Mouse (Mus musculus): ENCODE results near the gene Umodl1. TPM values are rescaled to one million over a fixed set of nuclear protein-coding genes. Genes with fewer than 3 reads are reported as not detected.

Umodl1 gene
- total and polyA plus RNA-seq, 3 experiments: 0.16 TPM; not detected in 2

DNA sequence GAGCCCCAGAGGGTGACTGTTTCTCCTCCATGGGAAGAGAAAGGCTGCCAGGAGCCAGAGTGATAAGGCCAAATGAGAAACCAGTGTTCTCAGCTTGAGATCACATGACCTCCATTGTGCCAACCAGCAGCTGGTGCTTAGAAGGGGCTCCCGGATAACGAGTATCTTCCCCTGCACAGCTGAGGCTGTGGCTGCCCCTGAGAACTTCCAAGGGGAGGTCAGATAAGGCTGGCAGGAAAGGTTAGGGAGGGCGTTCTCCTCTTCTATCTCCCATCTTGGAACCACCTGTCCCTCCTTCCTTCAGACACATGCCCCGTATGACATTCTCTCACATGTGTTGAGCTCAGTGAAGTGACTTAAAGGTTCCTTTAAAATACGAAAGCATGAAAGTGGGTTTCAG lies 79.7 kb downstream of the Umodl1 start:
- DNase-seq (ENCODE audit: low spot score): no peak
- H3K27me3 ChIP-seq (ENCODE audit: insufficient read depth, low read length): no peaks in the 10 kb centered on the region
- peaks cover 75% of the 10 kb centered on the region for H3K9me3 ChIP-seq (replicated peaks)
- no peak for TF ChIP-seq GATA2 (IDR thresholded peaks at IDR 0.05; ENCODE audit: borderline replicate concordance, low read depth, low read length)
- no peak for TF ChIP-seq POLR2AphosphoS5 (IDR thresholded peaks at IDR 0.05; ENCODE audit: insufficient replicate concordance, low read depth, low read length)
- no peak for TF ChIP-seq TAL1 (conservative IDR thresholded peaks at IDR 0.05; ENCODE audit: low read depth, low read length)
- no peak for TF ChIP-seq GATA1 (IDR thresholded peaks at IDR 0.05; ENCODE audit: borderline replicate concordance, low read length)
- no peak for TF ChIP-seq CTCF (IDR thresholded peaks at IDR 0.05; ENCODE audit: low read depth, low read length)
- no peak for ATAC-seq (ENCODE audit: extremely low read depth, insufficient number of reproducible peaks, low FRiP score, poor library complexity, severe bottlenecking)
- H3K4me1 ChIP-seq (ENCODE audit: insufficient read depth, low read depth, low read length): no peaks in the 10 kb centered on the region
- H3K36me3 ChIP-seq (replicated peaks): no peaks in the 10 kb centered on the region
- H3K4me3 ChIP-seq (ENCODE audit: low read depth, low read length): no peak overlapping the region

DNA sequence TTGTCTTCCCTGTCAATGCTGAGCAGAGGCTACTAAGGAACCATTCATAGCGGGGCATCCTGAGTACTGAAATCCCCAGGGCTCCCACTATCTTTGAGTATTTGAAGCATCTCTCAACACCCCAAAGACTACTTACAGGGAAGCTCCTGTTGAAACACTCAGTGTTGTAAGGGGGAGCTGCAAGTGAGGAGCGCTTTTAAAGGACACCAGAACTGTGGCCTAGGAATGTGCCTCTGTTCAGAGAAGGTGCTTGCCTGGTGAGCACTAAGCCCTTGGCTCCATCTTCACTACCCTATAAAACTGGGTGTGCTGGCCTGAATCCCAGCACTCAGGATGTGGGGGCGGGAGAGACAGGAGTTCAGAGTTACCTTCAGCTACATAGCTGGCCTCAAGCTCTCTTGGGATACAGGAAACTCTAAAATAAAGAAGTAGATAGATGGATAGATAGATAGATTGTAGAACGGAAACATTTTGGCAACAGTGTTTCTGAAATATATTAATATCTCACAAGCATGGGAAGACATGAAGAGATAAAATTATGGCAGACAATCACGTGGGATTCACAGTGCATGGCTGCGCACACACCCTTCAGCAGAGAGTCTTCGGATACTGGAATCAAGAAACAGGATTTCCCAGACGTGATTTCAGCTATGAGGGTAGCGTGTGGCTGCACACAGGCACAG lies 80.4 kb downstream of the Umodl1 start:
- Histone ChIP-seq H3K36me3 (replicated peaks) (no peaks in the 10 kb centered on the region), H3K9me3 (replicated peaks) (peaks cover 75% of the 10 kb centered on the region), H3K4me3 (ENCODE audit: low read depth, low read length) (no peak overlapping the region), H3K4me1 (ENCODE audit: insufficient read depth, low read depth, low read length) (no peaks in the 10 kb centered on the region), H3K27me3 (ENCODE audit: insufficient read depth, low read length) (no peaks in the 10 kb centered on the region)
- no peak for ATAC-seq (ENCODE audit: extremely low read depth, insufficient number of reproducible peaks, low FRiP score, poor library complexity, severe bottlenecking)
- DNase-seq (ENCODE audit: low spot score): no peak
- TF ChIP-seq GATA1 (IDR thresholded peaks at IDR 0.05; ENCODE audit: borderline replicate concordance, low read length) (no peak), GATA2 (IDR thresholded peaks at IDR 0.05; ENCODE audit: borderline replicate concordance, low read depth, low read length) (no peak)

DNA sequence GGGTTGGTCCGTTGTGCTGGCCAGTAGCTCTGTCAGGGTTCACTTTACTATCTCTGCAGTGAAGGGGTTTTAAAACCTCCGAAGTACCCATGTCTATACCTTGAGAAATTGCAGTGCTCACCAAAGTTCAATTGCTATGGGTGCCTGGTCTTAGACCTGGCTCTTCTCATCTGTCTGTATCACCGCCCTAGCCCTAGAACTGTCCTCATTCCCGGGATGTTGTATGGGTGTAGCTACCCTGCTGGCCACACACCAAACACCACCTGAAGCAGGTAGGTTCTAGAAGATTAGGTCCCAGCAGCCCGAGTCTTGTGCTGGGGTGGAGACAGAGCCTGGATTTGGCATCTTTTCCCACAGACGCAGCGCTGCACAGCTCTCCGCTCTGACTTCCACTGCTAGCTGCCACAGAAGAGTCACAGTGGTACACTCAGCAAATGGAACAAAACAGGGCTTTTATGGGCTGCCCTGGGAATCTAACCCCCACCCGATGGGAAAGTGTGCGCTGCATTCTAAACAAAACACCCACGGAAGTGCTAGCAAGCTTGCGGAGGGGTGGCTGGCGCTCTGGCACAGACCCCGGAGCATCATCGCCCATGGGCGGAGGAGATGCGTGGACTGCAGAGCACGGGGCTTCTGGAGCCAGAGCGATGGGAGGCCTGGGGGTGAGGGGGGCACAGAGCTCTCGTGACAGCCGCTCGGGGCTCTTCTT lies 81.9 kb downstream of the Umodl1 start:
- Histone ChIP-seq H3K9me3 (replicated peaks) (peaks cover 70% of the 10 kb centered on the region), H3K4me1 (ENCODE audit: insufficient read depth, low read depth, low read length) (no peaks in the 10 kb centered on the region), H3K4me3 (ENCODE audit: low read depth, low read length) (no peak overlapping the region), H3K36me3 (replicated peaks) (no peaks in the 10 kb centered on the region), H3K27me3 (ENCODE audit: insufficient read depth, low read length) (no peaks in the 10 kb centered on the region)
- ATAC-seq (ENCODE audit: extremely low read depth, insufficient number of reproducible peaks, low FRiP score, poor library complexity, severe bottlenecking) (no peak), DNase-seq (ENCODE audit: low spot score) (no peak)
- TF ChIP-seq GATA1 (IDR thresholded peaks at IDR 0.05; ENCODE audit: borderline replicate concordance, low read length) (no peak), POLR2AphosphoS5 (IDR thresholded peaks at IDR 0.05; ENCODE audit: insufficient replicate concordance, low read depth, low read length) (no peak), GATA2 (IDR thresholded peaks at IDR 0.05; ENCODE audit: borderline replicate concordance, low read depth, low read length) (no peak), CTCF (IDR thresholded peaks at IDR 0.05; ENCODE audit: low read depth, low read length) (no peak), TAL1 (conservative IDR thresholded peaks at IDR 0.05; ENCODE audit: low read depth, low read length) (no peak)

DNA sequence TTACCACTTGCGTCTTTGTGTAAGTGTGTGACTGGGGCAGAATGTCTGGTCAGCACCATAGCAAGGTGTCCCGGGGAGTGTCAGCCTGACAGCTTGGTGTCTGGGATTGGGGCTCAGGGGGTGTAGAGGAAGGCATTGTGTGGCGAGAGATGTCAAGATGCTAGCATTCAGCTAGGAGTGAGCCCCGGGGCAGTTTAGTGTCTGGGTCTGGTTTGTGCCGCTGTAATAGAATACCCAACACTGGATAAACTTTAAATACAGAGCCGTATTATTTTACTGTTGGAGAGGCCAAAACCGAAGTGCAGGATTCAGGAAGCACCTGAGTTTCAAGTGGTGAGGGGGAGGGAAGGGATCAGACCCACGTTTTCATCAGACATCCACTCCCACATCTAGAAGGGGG lies 82.9 kb downstream of the Umodl1 start:
- no peaks in the 10 kb centered on the region for H3K36me3 ChIP-seq (replicated peaks)
- no peak for DNase-seq (ENCODE audit: low spot score)
- no peak overlapping the region for H3K4me3 ChIP-seq (ENCODE audit: low read depth, low read length)
- ATAC-seq (ENCODE audit: extremely low read depth, insufficient number of reproducible peaks, low FRiP score, poor library complexity, severe bottlenecking): no peak
- TF ChIP-seq TAL1 (conservative IDR thresholded peaks at IDR 0.05; ENCODE audit: low read depth, low read length): no peak
- H3K9me3 ChIP-seq (replicated peaks): peaks cover 67% of the 10 kb centered on the region
- H3K27me3 ChIP-seq (ENCODE audit: insufficient read depth, low read length): no peaks in the 10 kb centered on the region
- no peaks in the 10 kb centered on the region for H3K4me1 ChIP-seq (ENCODE audit: insufficient read depth, low read depth, low read length)

DNA sequence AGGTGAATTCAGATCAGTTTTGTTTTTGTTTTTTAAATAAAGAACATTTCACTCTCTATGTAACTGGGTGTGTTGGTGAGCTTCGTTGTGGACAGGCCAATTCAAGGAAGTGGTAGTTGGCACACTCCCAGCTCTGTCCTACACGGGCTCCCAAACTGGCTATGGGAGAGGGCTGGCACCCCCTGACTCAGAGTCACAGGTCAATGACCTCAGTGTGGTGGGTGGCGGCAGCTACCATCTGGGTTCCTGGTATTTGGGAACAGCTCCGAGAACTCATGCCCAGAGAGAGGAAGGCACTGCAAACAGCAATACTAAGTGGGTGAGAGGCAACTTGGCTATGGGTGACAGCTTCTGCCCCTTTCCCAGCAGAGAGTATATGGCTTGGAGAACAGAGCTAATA lies 83.9 kb downstream of the Umodl1 start:
- H3K4me3 ChIP-seq (ENCODE audit: low read depth, low read length): no peak overlapping the region
- H3K4me1 ChIP-seq (ENCODE audit: insufficient read depth, low read depth, low read length): no peaks in the 10 kb centered on the region
- no peaks in the 10 kb centered on the region for H3K36me3 ChIP-seq (replicated peaks)
- no peaks in the 10 kb centered on the region for H3K27me3 ChIP-seq (ENCODE audit: insufficient read depth, low read length)
- peaks cover 68% of the 10 kb centered on the region for H3K9me3 ChIP-seq (replicated peaks)
- no peak for ATAC-seq (ENCODE audit: extremely low read depth, insufficient number of reproducible peaks, low FRiP score, poor library complexity, severe bottlenecking)
- TF ChIP-seq GATA1 (IDR thresholded peaks at IDR 0.05; ENCODE audit: borderline replicate concordance, low read length): no peak
- no peak for TF ChIP-seq CTCF (IDR thresholded peaks at IDR 0.05; ENCODE audit: low read depth, low read length)
- TF ChIP-seq TAL1 (conservative IDR thresholded peaks at IDR 0.05; ENCODE audit: low read depth, low read length): no peak
- TF ChIP-seq GATA2 (IDR thresholded peaks at IDR 0.05; ENCODE audit: borderline replicate concordance, low read depth, low read length): no peak
- no peak for TF ChIP-seq POLR2AphosphoS5 (IDR thresholded peaks at IDR 0.05; ENCODE audit: insufficient replicate concordance, low read depth, low read length)
- DNase-seq (ENCODE audit: low spot score): no peak

DNA sequence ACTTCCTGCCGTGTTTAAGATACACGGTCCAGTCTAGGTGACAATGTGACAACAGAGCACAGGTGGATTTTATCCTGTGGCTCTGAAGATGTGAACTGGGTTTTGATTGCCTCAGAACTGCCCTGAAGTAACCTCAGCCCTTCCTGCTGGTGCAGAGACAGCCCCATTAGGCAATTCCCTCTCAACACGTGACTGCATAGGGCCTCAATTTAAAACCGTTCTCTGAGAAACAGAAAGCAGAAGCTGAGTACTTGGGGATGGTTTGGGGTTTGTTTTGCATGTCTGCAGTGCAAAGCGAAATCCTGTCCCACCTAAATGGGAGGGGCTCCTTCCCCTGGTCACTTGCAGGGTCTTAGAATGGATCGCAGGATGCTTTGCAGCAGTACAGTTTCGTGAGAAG lies 85.2 kb downstream of the Umodl1 start:
- TF ChIP-seq TAL1 (conservative IDR thresholded peaks at IDR 0.05; ENCODE audit: low read depth, low read length) (no peak), POLR2AphosphoS5 (IDR thresholded peaks at IDR 0.05; ENCODE audit: insufficient replicate concordance, low read depth, low read length) (no peak), GATA1 (IDR thresholded peaks at IDR 0.05; ENCODE audit: borderline replicate concordance, low read length) (no peak), CTCF (IDR thresholded peaks at IDR 0.05; ENCODE audit: low read depth, low read length) (no peak), GATA2 (IDR thresholded peaks at IDR 0.05; ENCODE audit: borderline replicate concordance, low read depth, low read length) (no peak)
- no peaks in the 10 kb centered on the region for H3K4me1 ChIP-seq (ENCODE audit: insufficient read depth, low read depth, low read length)
- no peak overlapping the region for H3K4me3 ChIP-seq (ENCODE audit: low read depth, low read length)
- DNase-seq (ENCODE audit: low spot score): no peak
- ATAC-seq (ENCODE audit: extremely low read depth, insufficient number of reproducible peaks, low FRiP score, poor library complexity, severe bottlenecking): no peak
- H3K9me3 ChIP-seq (replicated peaks): peaks cover 68% of the 10 kb centered on the region
- H3K36me3 ChIP-seq (replicated peaks): no peaks in the 10 kb centered on the region
- H3K27me3 ChIP-seq (ENCODE audit: insufficient read depth, low read length): no peaks in the 10 kb centered on the region

All from G1E (cell line).